ENCODE assay signal across 13 mouse cellular contexts in genomic region chr15:12451448-12451847, GRCm38 (mm10).
DNase-seq lines count a peak whose midpoint lies in the region; ATAC-seq and TF ChIP-seq lines count a peak whose summit lies in the region.
"Had no signal": no experiment of that assay in that cellular context is flagged by ENCODE, and none has a peak within 500 bp of the region (broad histone marks: within the 10 kb centered on the region; RNA-seq: fewer than 3 reads in every experiment).

No protein-coding gene starts in this region.

- no peak overlapping the region for H3K4me3 ChIP-seq in left cerebral cortex, adult 2 months
- no peak overlapping the region for H3K4me3 ChIP-seq in neural tube, embryonic 14.5 days (ENCODE audit: low read depth, low read length)
- H3K4me3 ChIP-seq in lung, adult 2 months (replicated peaks; ENCODE audit: extremely low read depth, low read depth, low read length): no peak overlapping the region
- H3K4me3 ChIP-seq: forebrain, embryonic 15.5 days; intestine, embryonic 15.5 days; midbrain, embryonic 10.5 days had no signal

- H3K36me3 ChIP-seq in neural tube, embryonic 14.5 days (ENCODE audit: control insufficient read depth, insufficient read depth, low read length): no peaks in the 10 kb centered on the region
- H3K36me3 ChIP-seq: forebrain, embryonic 15.5 days; intestine, embryonic 15.5 days; midbrain, embryonic 10.5 days had no signal

- H3K9me3 ChIP-seq in neural tube, embryonic 14.5 days (ENCODE audit: control insufficient read depth, low read length): no peaks in the 10 kb centered on the region
- H3K9me3 ChIP-seq: forebrain, embryonic 15.5 days; intestine, embryonic 15.5 days; midbrain, embryonic 10.5 days had no signal

- peak overlapping the region; percentile 40; the same call in 1 of the 2 replicates for H3K27ac ChIP-seq in left cerebral cortex, adult 2 months
- peak overlapping the region; percentile 0; the same call in 1 of the 2 replicates for H3K27ac ChIP-seq in neural tube, embryonic 14.5 days (ENCODE audit: low read depth, low read length)
- H3K27ac ChIP-seq: forebrain, embryonic 15.5 days; intestine, embryonic 15.5 days; midbrain, embryonic 10.5 days had no signal

- peak; percentile 89 for ATAC-seq in cerebellum, adult (ENCODE audit: insufficient number of reproducible peaks, low FRiP score, low TSS enrichment)
- no peak for ATAC-seq in neural tube, embryonic 14.5 days (ENCODE audit: low read depth)
- ATAC-seq: forebrain, embryonic 15.5 days; intestine, embryonic 15.5 days had no signal

- no peak for TF ChIP-seq CTCF in left cerebral cortex, adult 2 months (IDR thresholded peaks at IDR 0.05)
- no peak for TF ChIP-seq CTCF in lung, adult 2 months (IDR thresholded peaks at IDR 0.05; ENCODE audit: insufficient read depth, low read length)

- 55% methylated on average over 4 of the region's 4 CpGs for WGBS in neural tube, embryonic 14.5 days
- 70% methylated on average over 4 of the region's 4 CpGs for WGBS in lung, adult 2 months

- intact Hi-C loops in left cerebral cortex, adult 2 months (cut with DNase I): no loop called here
- intact Hi-C loops in left cerebral cortex, postnatal 36 days (cut with DNase I): no loop called here

- no peaks in the 10 kb centered on the region for H3K27me3 ChIP-seq in neural tube, embryonic 14.5 days (ENCODE audit: control insufficient read depth, insufficient read depth, low read length)
- H3K27me3 ChIP-seq: forebrain, embryonic 15.5 days; intestine, embryonic 15.5 days had no signal

- H3K4me1 ChIP-seq in neural tube, embryonic 14.5 days (ENCODE audit: control insufficient read depth, insufficient read depth, low read length): no peaks in the 10 kb centered on the region
- no peaks in the 10 kb centered on the region for H3K4me1 ChIP-seq in lung, adult 2 months (ENCODE audit: control insufficient read depth, insufficient read depth, low read length)
- H3K4me1 ChIP-seq: forebrain, embryonic 15.5 days; intestine, embryonic 15.5 days had no signal

- no peak for DNase-seq in cerebellum, postnatal 4 days (ENCODE audit: low spot score in 2 of 2)
- DNase-seq in left cerebral cortex, adult 2 months (ENCODE audit: extremely low spot score in 1 of 2, low spot score in 2 of 2): no peak
- no peak for DNase-seq in left cerebral cortex, postnatal 36 days (ENCODE audit: low spot score in 2 of 2)
- peak; percentile 37 to 84 for DNase-seq in kidney, adult 8-10 months
- no peak for DNase-seq in right cerebral cortex, postnatal 10 days (ENCODE audit: low spot score in 2 of 2)
- DNase-seq in lung, adult 2 months: no peak
- DNase-seq: lung, embryonic 14.5 days had no signal

- H3K4me2 ChIP-seq in neural tube, embryonic 14.5 days (ENCODE audit: low read depth, low read length): no peak overlapping the region
- H3K4me2 ChIP-seq: forebrain, embryonic 15.5 days; heart, embryonic 11.5 days; intestine, embryonic 15.5 days; lung, embryonic 14.5 days had no signal

- TF ChIP-seq POLR2A in lung, adult 2 months (IDR thresholded peaks at IDR 0.05; ENCODE audit: borderline replicate concordance, extremely low read depth, low read depth, low read length): no peak

- no peak overlapping the region for H3K9ac ChIP-seq in neural tube, embryonic 14.5 days (replicated peaks; ENCODE audit: low read depth, low read length)
- H3K9ac ChIP-seq: forebrain, embryonic 15.5 days; intestine, embryonic 15.5 days; lung, embryonic 14.5 days had no signal

Comparison
In these comparisons a context has a peak if more than half of its experiments do, and no peak if none do; other contexts are left out.
1. DNase-seq: peak in kidney, adult 8-10 months (2 of 2); none in cerebellum, postnatal 4 days (0 of 2), left cerebral cortex, adult 2 months (0 of 2), left cerebral cortex, postnatal 36 days (0 of 2), right cerebral cortex, postnatal 10 days (0 of 2) and lung, adult 2 months (single experiment).